In the genomic region with DNA sequence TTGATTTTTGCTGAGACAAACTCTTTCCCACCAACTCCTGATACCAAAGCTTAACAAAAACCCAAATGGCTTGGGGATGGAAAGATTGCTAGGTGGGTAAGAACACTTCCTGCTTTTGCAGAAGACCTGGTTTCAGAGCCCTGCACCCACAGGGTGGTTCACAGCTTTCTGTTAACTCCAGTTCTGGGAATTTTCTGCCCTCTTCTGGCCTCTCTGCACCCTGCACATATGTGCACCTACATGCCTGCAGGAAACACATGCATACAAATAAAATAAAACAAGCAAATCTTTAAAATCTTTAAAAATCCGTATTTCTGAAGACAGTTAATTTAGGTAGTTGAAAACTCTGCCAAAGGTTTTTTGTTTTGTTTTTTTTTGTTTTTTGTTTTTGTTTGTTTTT, we compare ENCODE assay signal across 21 mouse cellular contexts.
A peak's percentile ranks its signal among the peaks of the same experiment; 100 is the strongest.
DNase-seq lines count a peak whose midpoint lies in the region; ATAC-seq and TF ChIP-seq lines count a peak whose summit lies in the region.
"Had no signal": no experiment of that assay in that cellular context is flagged by ENCODE, and none has a peak within 500 bp of the region (broad histone marks: within the 10 kb centered on the region; RNA-seq: fewer than 3 reads in every experiment).

No protein-coding gene starts in this region.

- in situ Hi-C loops in Patski (cut with MboI; ENCODE audit: low pct_unique_long_range_greater_than_20kb) = loop anchor here (10.0 kb wide), 1 partner anchor 201 kb away; no protein-coding TSS in a partner anchor

- no peak for ATAC-seq in Patski
- ATAC-seq: forebrain, embryonic 14.5 days; inflammation-experienced regulatory T-cells, adult 6 months; lung, postnatal 0 days had no signal

- CTCF ChIA-PET in Patski (lab: Charles Lee) = no interaction called here

- DNase-seq in adrenal gland, postnatal 36 days = peak; percentile 1 to 5
- DNase-seq in adrenal gland, adult 8-10 months = no peak
- peak; percentile 4 for DNase-seq in kidney, postnatal 14 days
- no peak for DNase-seq in kidney, postnatal 10 days
- peak; percentile 15 for DNase-seq in 3T3-L1 (ENCODE audit: low read depth, low spot score)
- DNase-seq in Patski (ENCODE audit: low read depth, low spot score) = no peak
- DNase-seq in left cerebral cortex, adult 18-20 months (ENCODE audit: low spot score in 2 of 2) = no peak
- DNase-seq: B cell, adult 2 months; cerebellum, adult 9-11 months; heart, postnatal 10 days; layer of hippocampus, adult 9-11 months; right cerebral cortex, adult 18-20 months had no signal

- POLR2A ChIA-PET in Patski (lab: Charles Lee) = no interaction called here

- H3K27me3 ChIP-seq in Patski = no peaks in the 10 kb centered on the region
- H3K27me3 ChIP-seq: embryonic facial prominence, embryonic 12.5 days; hindbrain, embryonic 13.5 days; limb, embryonic 13.5 days; liver, embryonic 15.5 days; midbrain, embryonic 12.5 days; neural tube, embryonic 13.5 days had no signal

- peak; percentile 53 for TF ChIP-seq CTCF in Patski (IDR thresholded peaks at IDR 0.05)

Comparison
In these comparisons a context has a peak if more than half of its experiments do, and no peak if none do; other contexts are left out.
1. DNase-seq: peak in adrenal gland, postnatal 36 days (2 of 2), kidney, postnatal 14 days (single experiment) and 3T3-L1 (single experiment); none in adrenal gland, adult 8-10 months (single experiment), kidney, postnatal 10 days (single experiment), Patski (single experiment) and left cerebral cortex, adult 18-20 months (0 of 2).